Mouse (Mus musculus) CD4-positive, CD25-positive, alpha-beta regulatory T cell, adult 4 months (primary cell): ENCODE measurements around the gene Surf6. TPM values are rescaled to one million over a fixed set of nuclear protein-coding genes. Genes with fewer than 3 reads are reported as not detected.

Source experiments
- polyA plus RNA-seq, 2 experiments: library from polyadenylated mRNA; unstranded; fragments of 100-300 nt; shearing (Covaris generic); gene quantifications; one replicate each; pipeline ENCODE4 v1.2.1; 2017

Surf6 gene
- polyA plus RNA-seq, 2 experiments from 2014 or later = 27.3 to 56.2 TPM

Other genes starting within 250 kb of the Surf6 start
- gene Lcn4, start 231.6 kb downstream of the Surf6 start, polyA plus RNA-seq = under 1 TPM in 1 of 2 experiments, not detected in 1; 0.92 TPM
- gene Abo, start 37.9 kb downstream of the Surf6 start, polyA plus RNA-seq = not detected
- gene Med22, start 7.8 kb upstream of the Surf6 start, polyA plus RNA-seq = 10 to 100 TPM; 10.6 to 19.6 TPM
- 1,000 to 10,000 TPM in 1 of 2 experiments, 100 to 1,000 TPM in 1; 646 to 1,008 TPM for gene Rpl7a, start 7.9 kb upstream of the Surf6 start, polyA plus RNA-seq
- 10 to 100 TPM; 51.4 to 64.4 TPM for gene Surf2, start 13.5 kb upstream of the Surf6 start, polyA plus RNA-seq
- 100 to 1,000 TPM; 100 to 116 TPM for gene Surf1, start 13.7 kb upstream of the Surf6 start, polyA plus RNA-seq
- 100 to 1,000 TPM in 1 of 2 experiments, 10 to 100 TPM in 1; 83.0 to 121 TPM for gene Surf4, start 31.0 kb upstream of the Surf6 start, polyA plus RNA-seq
- under 1 TPM in 1 of 2 experiments, not detected in 1; 0.42 TPM for gene Stkld1, start 31.2 kb upstream of the Surf6 start, polyA plus RNA-seq
- gene Rexo4, start 61.5 kb upstream of the Surf6 start, polyA plus RNA-seq = 10 to 100 TPM; 55.5 to 76.3 TPM
- not detected for gene Adamts13, start 70.5 kb upstream of the Surf6 start, polyA plus RNA-seq
- 10 to 100 TPM; 18.6 to 18.9 TPM for gene Cacfd1, start 107.0 kb upstream of the Surf6 start, polyA plus RNA-seq
- 1 to 10 TPM; 2.4 to 5.6 TPM for gene Slc2a6, start 125.1 kb upstream of the Surf6 start, polyA plus RNA-seq
- gene Mymk, start 169.3 kb upstream of the Surf6 start, polyA plus RNA-seq = not detected
- under 1 TPM in 1 of 2 experiments, not detected in 1; 0.31 TPM for gene Adamtsl2, start 176.5 kb upstream of the Surf6 start, polyA plus RNA-seq
- not detected for gene Fam163b, start 239.6 kb upstream of the Surf6 start, polyA plus RNA-seq